19 mouse cellular contexts compared by ENCODE assay signal in the genomic region with DNA sequence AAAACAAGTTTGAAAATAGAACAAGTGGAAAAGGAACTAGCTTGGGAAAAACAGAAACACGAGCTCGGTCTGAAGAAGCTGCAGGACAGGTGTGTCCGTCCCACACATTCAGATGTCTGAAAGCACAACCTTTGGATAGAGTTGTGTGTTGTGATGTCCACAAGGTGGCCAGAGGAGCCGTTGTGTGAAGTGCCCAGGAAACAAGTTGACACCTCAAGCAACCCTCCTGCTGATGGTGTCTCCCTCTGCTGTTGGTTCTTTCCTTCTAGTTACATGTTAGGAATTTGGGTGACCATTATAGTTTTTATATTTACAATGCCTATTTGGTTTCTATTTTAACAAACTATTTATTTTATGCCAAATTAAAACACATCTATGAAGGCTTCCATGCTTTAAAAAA. TPM values are rescaled to one million over a fixed set of nuclear protein-coding genes. Genes with fewer than 3 reads are reported as not detected.
A peak's percentile ranks its signal among the peaks of the same experiment; 100 is the strongest.
DNase-seq lines count a peak whose midpoint lies in the region; ATAC-seq and TF ChIP-seq lines count a peak whose summit lies in the region.
"Had no signal": no experiment of that assay in that cellular context is flagged by ENCODE, and none has a peak within 500 bp of the region (broad histone marks: within the 10 kb centered on the region; RNA-seq: fewer than 3 reads in every experiment).

No protein-coding gene starts in this region.

- DNase-seq in forebrain, postnatal 0 days: no peak
- DNase-seq in liver, postnatal 0 days: no peak
- DNase-seq in liver (no peak), MEL (ENCODE audit: low read depth, low spot score) (peak; percentile 10)
- no peak for DNase-seq in midbrain, embryonic 10.5 days (ENCODE audit: low spot score)
- no peak for DNase-seq in right cerebral cortex, postnatal 36 days (ENCODE audit: low spot score in 2 of 2)
- DNase-seq: adrenal gland, postnatal 14 days; heart, postnatal 10 days; layer of hippocampus, adult 9-11 months; lung, postnatal 36 days had no signal

- no peak overlapping the region for H3K4me2 ChIP-seq in forebrain, postnatal 0 days (ENCODE audit: low read depth)
- H3K4me2 ChIP-seq in forebrain, embryonic 13.5 days: no peak overlapping the region
- no peak overlapping the region for H3K4me2 ChIP-seq in liver, postnatal 0 days (ENCODE audit: low read depth, low read length)
- H3K4me2 ChIP-seq: hindbrain, embryonic 15.5 days; kidney, embryonic 15.5 days; liver, embryonic 12.5 days; midbrain, embryonic 13.5 days had no signal

- no peak overlapping the region for H3K27ac ChIP-seq in forebrain, postnatal 0 days (ENCODE audit: low read depth, low read length)
- H3K27ac ChIP-seq in forebrain, embryonic 13.5 days: no peak overlapping the region
- no peak overlapping the region for H3K27ac ChIP-seq in liver, postnatal 0 days (ENCODE audit: low read depth)
- H3K27ac ChIP-seq in MEL (ENCODE audit: control insufficient read depth, low read depth, low read length): no peak overlapping the region
- no peak overlapping the region for H3K27ac ChIP-seq in midbrain, embryonic 10.5 days (replicated peaks)
- H3K27ac ChIP-seq: hindbrain, embryonic 15.5 days; kidney, embryonic 15.5 days; liver, embryonic 12.5 days; midbrain, embryonic 13.5 days had no signal

- no peaks in the 10 kb centered on the region for H3K79me2 ChIP-seq in MEL (ENCODE audit: control insufficient read depth, insufficient read depth, low read length, poor library complexity)

- no peaks in the 10 kb centered on the region for H3K9me3 ChIP-seq in forebrain, postnatal 0 days (ENCODE audit: low read length)
- no peaks in the 10 kb centered on the region for H3K9me3 ChIP-seq in forebrain, embryonic 13.5 days (replicated peaks)
- H3K9me3 ChIP-seq in liver, postnatal 0 days (ENCODE audit: low read length): no peaks in the 10 kb centered on the region
- H3K9me3 ChIP-seq in MEL (replicated peaks; ENCODE audit: insufficient read depth, low read length): no peaks in the 10 kb centered on the region
- no peaks in the 10 kb centered on the region for H3K9me3 ChIP-seq in midbrain, embryonic 10.5 days (replicated peaks)
- H3K9me3 ChIP-seq: hindbrain, embryonic 15.5 days; kidney, embryonic 15.5 days; liver, embryonic 12.5 days; midbrain, embryonic 13.5 days had no signal

- H3K4me3 ChIP-seq in forebrain, postnatal 0 days (ENCODE audit: low read depth, low read length): no peak overlapping the region
- no peak overlapping the region for H3K4me3 ChIP-seq in forebrain, embryonic 13.5 days
- H3K4me3 ChIP-seq in liver, postnatal 0 days (ENCODE audit: low read depth, low read length): no peak overlapping the region
- H3K4me3 ChIP-seq in MEL (ENCODE audit: control insufficient read depth in 1 of 2, insufficient read depth in 1 of 2, low read depth in 2 of 2, low read length in 2 of 2): no peak overlapping the region
- H3K4me3 ChIP-seq in midbrain, embryonic 10.5 days: no peak overlapping the region
- H3K4me3 ChIP-seq: erythroblast, embryonic 14.5 days; hindbrain, embryonic 15.5 days; kidney, embryonic 15.5 days; liver, embryonic 12.5 days; midbrain, embryonic 13.5 days had no signal

- no peaks in the 10 kb centered on the region for H3K4me1 ChIP-seq in forebrain, postnatal 0 days (ENCODE audit: insufficient read depth)
- H3K4me1 ChIP-seq in forebrain, embryonic 13.5 days: no peaks in the 10 kb centered on the region
- no peaks in the 10 kb centered on the region for H3K4me1 ChIP-seq in liver, postnatal 0 days (ENCODE audit: insufficient read depth)
- H3K4me1 ChIP-seq in MEL (ENCODE audit: control insufficient read depth in 1 of 2, insufficient read depth in 2 of 2, low read length in 2 of 2): no peaks in the 10 kb centered on the region
- H3K4me1 ChIP-seq in midbrain, embryonic 10.5 days: no peaks in the 10 kb centered on the region
- H3K4me1 ChIP-seq: hindbrain, embryonic 15.5 days; kidney, embryonic 15.5 days; liver, embryonic 12.5 days; midbrain, embryonic 13.5 days had no signal

- 61% methylated on average over 4 of the region's 4 CpGs for WGBS in forebrain, postnatal 0 days
- 72% methylated on average over 4 of the region's 4 CpGs for WGBS in forebrain, embryonic 13.5 days
- 54% methylated on average over 4 of the region's 4 CpGs for WGBS in liver, postnatal 0 days (ENCODE audit: insufficient replicate concordance)
- WGBS in midbrain, embryonic 10.5 days: 74% methylated on average over 4 of the region's 4 CpGs

- TF ChIP-seq POLR2A in MEL (IDR thresholded peaks at IDR 0.05; ENCODE audit: control insufficient read depth in 1 of 2, insufficient read depth in 1 of 2, low read depth in 1 of 2, low read length in 2 of 2, poor library complexity in 1 of 2): no peak

- no peak for ATAC-seq in forebrain, postnatal 0 days
- no peak for ATAC-seq in forebrain, embryonic 13.5 days
- ATAC-seq in liver, postnatal 0 days: no peak
- peak; percentile 37; the same call in 1 of the 2 replicates for ATAC-seq in megakaryocyte progenitor cell, adult 5-6 weeks (replicated peaks; ENCODE audit: poor library complexity)
- ATAC-seq: liver, embryonic 12.5 days; midbrain, embryonic 13.5 days had no signal

- H3K36me3 ChIP-seq in forebrain, postnatal 0 days (ENCODE audit: insufficient read depth): no peaks in the 10 kb centered on the region
- H3K36me3 ChIP-seq in forebrain, embryonic 13.5 days (ENCODE audit: poor library complexity, severe bottlenecking): no peaks in the 10 kb centered on the region
- no peaks in the 10 kb centered on the region for H3K36me3 ChIP-seq in liver, postnatal 0 days (replicated peaks; ENCODE audit: insufficient read depth, low read length)
- H3K36me3 ChIP-seq in MEL (ENCODE audit: control insufficient read depth in 1 of 2, insufficient read depth in 2 of 2, low read length in 2 of 2): no peaks in the 10 kb centered on the region
- no peaks in the 10 kb centered on the region for H3K36me3 ChIP-seq in midbrain, embryonic 10.5 days
- H3K36me3 ChIP-seq: hindbrain, embryonic 15.5 days; kidney, embryonic 15.5 days; liver, embryonic 12.5 days; midbrain, embryonic 13.5 days had no signal

- TF ChIP-seq RAD21 in MEL (IDR thresholded peaks at IDR 0.05; ENCODE audit: low read depth, low read length): no peak

- no peak for TF ChIP-seq EP300 in liver, postnatal 0 days (IDR thresholded peaks at IDR 0.05; ENCODE audit: low read depth)
- TF ChIP-seq EP300 in MEL (IDR thresholded peaks at IDR 0.05; ENCODE audit: low read depth in 1 of 2, low read length in 2 of 2): no peak

- no peak overlapping the region for H3K9ac ChIP-seq in forebrain, postnatal 0 days
- no peak overlapping the region for H3K9ac ChIP-seq in forebrain, embryonic 13.5 days
- H3K9ac ChIP-seq in liver, postnatal 0 days (replicated peaks): no peak overlapping the region
- H3K9ac ChIP-seq in MEL (ENCODE audit: control insufficient read depth, low read depth, low read length, poor library complexity, severe bottlenecking): no peak overlapping the region
- H3K9ac ChIP-seq: hindbrain, embryonic 15.5 days; kidney, embryonic 15.5 days; liver, embryonic 12.5 days; midbrain, embryonic 13.5 days had no signal

- TF ChIP-seq CTCF in forebrain, postnatal 0 days (IDR thresholded peaks at IDR 0.05; ENCODE audit: low read depth): 0 out of 2 replicates have a peak, but pooled peaks have one; percentile 12
- TF ChIP-seq CTCF in liver, postnatal 0 days (IDR thresholded peaks at IDR 0.05; ENCODE audit: low read depth): peak; percentile 15; the same call in 1 of the 2 replicates
- peak in 1 of 3 experiments; percentile 25; a peak in 2 of 6 replicates for TF ChIP-seq CTCF in MEL (IDR thresholded peaks at IDR 0.05 in 2 of 3, conservative IDR thresholded peaks at IDR 0.05 in 1 of 3; ENCODE audit: control insufficient read depth in 1 of 3, insufficient read depth in 1 of 3, low read depth in 2 of 3, low read length in 3 of 3, poor library complexity in 1 of 3, severe bottlenecking in 1 of 3)

- no peaks in the 10 kb centered on the region for H3K27me3 ChIP-seq in forebrain, postnatal 0 days (ENCODE audit: insufficient read depth, low read length)
- H3K27me3 ChIP-seq in forebrain, embryonic 13.5 days: no peaks in the 10 kb centered on the region
- no peaks in the 10 kb centered on the region for H3K27me3 ChIP-seq in liver, postnatal 0 days (ENCODE audit: insufficient read depth, low read length)
- no peaks in the 10 kb centered on the region for H3K27me3 ChIP-seq in MEL (ENCODE audit: control insufficient read depth in 1 of 2, insufficient read depth in 2 of 2, low read length in 2 of 2)
- H3K27me3 ChIP-seq in midbrain, embryonic 10.5 days (ENCODE audit: low read depth, poor library complexity, severe bottlenecking): no peaks in the 10 kb centered on the region
- H3K27me3 ChIP-seq: hindbrain, embryonic 15.5 days; kidney, embryonic 15.5 days; liver, embryonic 12.5 days; midbrain, embryonic 13.5 days had no signal

TF ChIP-seq in MEL, 35 proteins besides CTCF, POLR2A, EP300 and RAD21 (continues in another document):
- TF ChIP-seq E2F4 (IDR thresholded peaks at IDR 0.05; ENCODE audit: borderline replicate concordance, low read depth, low read length): no peak
- no peak for TF ChIP-seq POLR2AphosphoS5 (IDR thresholded peaks at IDR 0.05; ENCODE audit: borderline replicate concordance, low read depth, low read length)
- TF ChIP-seq CHD2 (IDR thresholded peaks at IDR 0.05; ENCODE audit: low read length): no peak
- no peak for TF ChIP-seq HCFC1 (IDR thresholded peaks at IDR 0.05; ENCODE audit: low read depth, low read length)
- TF ChIP-seq ZKSCAN1 (IDR thresholded peaks at IDR 0.05; ENCODE audit: low read depth, low read length): no peak
- no peak for TF ChIP-seq KAT2A (conservative IDR thresholded peaks at IDR 0.05; ENCODE audit: low read depth, low read length)
- no peak for TF ChIP-seq MXI1 (IDR thresholded peaks at IDR 0.05; ENCODE audit: low read depth, low read length)
- no peak for TF ChIP-seq USF2 (IDR thresholded peaks at IDR 0.05; ENCODE audit: borderline replicate concordance in 1 of 2, insufficient read depth in 1 of 2, low read depth in 1 of 2, low read length in 2 of 2)
- no peak for TF ChIP-seq RCOR1 (IDR thresholded peaks at IDR 0.05; ENCODE audit: low read depth, low read length)
- no peak for TF ChIP-seq ZMIZ1 (IDR thresholded peaks at IDR 0.05; ENCODE audit: low read depth, low read length)
- TF ChIP-seq GATA1 (IDR thresholded peaks at IDR 0.05; ENCODE audit: low read depth, low read length): no peak

RNA-seq across cellular contexts. Expression of gene Cfap44, which starts 40.9 kb away (rescaled TPM):
- total RNA-seq in forebrain, postnatal 0 days (2014; rRNA removed): 5.6 and 9.6 TPM in 2 replicates
- polyA plus RNA-seq in forebrain, postnatal 0 days (2015; fragmentation: Nextera tagmentation; extraction: Ambion mirVana): 1.2 and 2.5 TPM in 2 replicates
- 2.1 and 4.1 TPM in 2 replicates for polyA plus RNA-seq in forebrain, embryonic 13.5 days (2015; fragmentation: Nextera tagmentation; extraction: Ambion mirVana)
- 0.20 and 0.69 TPM in 2 replicates for polyA plus RNA-seq in liver, postnatal 0 days (2015; fragmentation: Nextera tagmentation; extraction: Ambion mirVana)
- not detected in 2 replicates for total RNA-seq in MEL (2012; rRNA removed)
- not detected for polyA plus RNA-seq in MEL (2012; ENCODE audit: insufficient read depth in 1 of 2, insufficient read length in 2 of 2, low read depth in 1 of 2, low replicate concordance in 2 of 2, missing spikeins in 1 of 2)
- not detected in 2 replicates for total RNA-seq in megakaryocyte progenitor cell, adult 5-6 weeks (2015)
- total RNA-seq in megakaryocyte progenitor cell, adult 5-6 weeks (2017): 0.30 TPM in 1 of 2 replicates, not detected in the other
- 0.84 and 1.0 TPM in 2 replicates for polyA plus RNA-seq in midbrain, embryonic 10.5 days (2016; fragmentation: Nextera tagmentation; extraction: Ambion mirVana)
- total RNA-seq: common myeloid progenitor, adult 5-6 weeks; heart, postnatal 10 days had no signal
- polyA plus RNA-seq: erythroblast, embryonic 14.5 days; spleen, adult 2 months had no signal
